Mouse (Mus musculus): ENCODE data around the gene Csmd2.

GRCm38 (mm10) chr4:127986491-127987075 is 1.1 kb upstream of the Csmd2 start:
- TF ChIP-seq CTCF (IDR thresholded peaks at IDR 0.05; ENCODE audit: low read depth, low read length) (no peak), POLR2A (IDR thresholded peaks at IDR 0.05; ENCODE audit: borderline replicate concordance, low read depth, low read length) (no peak)

Measured in bone marrow macrophage, adult 2 months (primary cell).